Mouse (Mus musculus): ENCODE measurements around the gene Cyb5r1. TPM values are rescaled to one million over a fixed set of nuclear protein-coding genes. Genes with fewer than 3 reads are reported as not detected.
"Not testable (repeated sequence)": the region's sequence is repeated elsewhere in the genome, so short reads cannot be mapped to it uniquely, and the experiment has no call there.

The Cyb5r1 gene
- polyA plus RNA-seq, 1 experiment from 2014 or later: 36.7 TPM

- ATAC-seq (ENCODE audit: low FRiP score, low TSS enrichment): no peak
- no peak overlapping the region; the same call in 1 of the 2 replicates for H3K27ac ChIP-seq (ENCODE audit: low read depth, low read length)
- H3K4me2 ChIP-seq (replicated peaks; ENCODE audit: low read depth, low read length): no peak overlapping the region
- WGBS: 42% methylated on average over 5 of the region's 5 CpGs
- peaks cover 22% of the 10 kb centered on the region; the same call in 1 of the 2 replicates for H3K36me3 ChIP-seq (ENCODE audit: control insufficient read depth, insufficient read depth, low read length)
- no peak overlapping the region for H3K9ac ChIP-seq (ENCODE audit: low read depth, low read length)
- no peaks in the 10 kb centered on the region for H3K27me3 ChIP-seq (ENCODE audit: control insufficient read depth, insufficient read depth, low read length)
- H3K4me1 ChIP-seq (ENCODE audit: control insufficient read depth, insufficient read depth, low read length): peaks cover 38% of the 10 kb centered on the region; the same call in 1 of the 2 replicates
- H3K9me3 ChIP-seq (ENCODE audit: control insufficient read depth, low read length): no peaks in the 10 kb centered on the region
- H3K4me3 ChIP-seq (ENCODE audit: low read length): no peak overlapping the region
These were observed 14.5 kb downstream of the Cyb5r1 start for GRCm38 (mm10) chr1:134419751-134420458.

- no peak overlapping the region for H3K4me3 ChIP-seq (ENCODE audit: low read length)
- no peaks in the 10 kb centered on the region for H3K9me3 ChIP-seq (ENCODE audit: control insufficient read depth, low read length)
- no peak for ATAC-seq (ENCODE audit: low FRiP score, low TSS enrichment)
- H3K36me3 ChIP-seq (ENCODE audit: control insufficient read depth, insufficient read depth, low read length): peaks cover 63% of the 10 kb centered on the region
- peaks cover 16% of the 10 kb centered on the region; the same call in 1 of the 2 replicates for H3K4me1 ChIP-seq (ENCODE audit: control insufficient read depth, insufficient read depth, low read length)
- H3K9ac ChIP-seq (ENCODE audit: low read depth, low read length): no peak overlapping the region
- no peak overlapping the region for H3K27ac ChIP-seq (ENCODE audit: low read depth, low read length)
- H3K4me2 ChIP-seq (replicated peaks; ENCODE audit: low read depth, low read length): no peak overlapping the region
- H3K27me3 ChIP-seq (ENCODE audit: control insufficient read depth, insufficient read depth, low read length): no peaks in the 10 kb centered on the region
- 73% methylated on average over 10 of the region's 10 CpGs for WGBS
These were observed 18.6 kb downstream of the Cyb5r1 start for GRCm38 (mm10) chr1:134423911-134424310.

DNA sequence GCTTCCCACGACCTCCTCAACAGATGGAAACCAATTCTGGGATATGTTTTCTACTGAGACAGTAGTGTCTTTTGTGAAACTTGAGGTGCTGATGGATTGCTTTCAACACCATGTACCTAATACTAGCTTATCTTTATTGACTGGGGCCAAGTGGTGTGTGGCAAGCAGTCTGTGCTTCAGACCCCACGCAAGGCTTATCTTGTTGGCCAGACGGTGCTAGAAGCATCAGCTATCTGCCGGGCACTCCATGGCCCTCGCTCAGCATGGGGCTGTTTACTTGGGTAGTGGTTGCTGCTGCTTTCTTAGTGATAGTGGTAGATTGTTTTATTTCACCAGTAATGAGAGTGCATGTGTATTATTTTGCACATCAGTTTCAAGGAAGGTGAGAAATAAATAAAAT lies 20.9 kb downstream of the Cyb5r1 start:
- 87% methylated on average over 5 of the region's 5 CpGs for WGBS
- H3K4me2 ChIP-seq (replicated peaks; ENCODE audit: low read depth, low read length): no peak overlapping the region
- H3K9me3 ChIP-seq (ENCODE audit: control insufficient read depth, low read length): no peaks in the 10 kb centered on the region
- peaks cover 77% of the 10 kb centered on the region for H3K36me3 ChIP-seq (ENCODE audit: control insufficient read depth, insufficient read depth, low read length)
- H3K27ac ChIP-seq (ENCODE audit: low read depth, low read length): no peak overlapping the region
- no peaks in the 10 kb centered on the region; the same call in 1 of the 2 replicates for H3K4me1 ChIP-seq (ENCODE audit: control insufficient read depth, insufficient read depth, low read length)
- no peak overlapping the region for H3K9ac ChIP-seq (ENCODE audit: low read depth, low read length)
- no peaks in the 10 kb centered on the region for H3K27me3 ChIP-seq (ENCODE audit: control insufficient read depth, insufficient read depth, low read length)
- no peak overlapping the region for H3K4me3 ChIP-seq (ENCODE audit: low read length)
- ATAC-seq (ENCODE audit: low FRiP score, low TSS enrichment): no peak

GRCm38 (mm10) chr1:134433002-134433401 lies 27.6 kb downstream of the Cyb5r1 start:
- WGBS: 80% methylated on average over 10 of the region's 10 CpGs
- Histone ChIP-seq H3K9me3 (ENCODE audit: control insufficient read depth, low read length) (no peaks in the 10 kb centered on the region), H3K4me3 (ENCODE audit: low read length) (no peak overlapping the region), H3K27ac (ENCODE audit: low read depth, low read length) (no peak overlapping the region), H3K27me3 (ENCODE audit: control insufficient read depth, insufficient read depth, low read length) (no peaks in the 10 kb centered on the region), H3K36me3 (ENCODE audit: control insufficient read depth, insufficient read depth, low read length) (peaks cover 41% of the 10 kb centered on the region), H3K9ac (ENCODE audit: low read depth, low read length) (no peak overlapping the region), H3K4me2 (replicated peaks; ENCODE audit: low read depth, low read length) (no peak overlapping the region), H3K4me1 (ENCODE audit: control insufficient read depth, insufficient read depth, low read length) (no peaks in the 10 kb centered on the region)
- no peak for ATAC-seq (ENCODE audit: low FRiP score, low TSS enrichment)

GRCm38 (mm10) chr1:134433473-134433872 lies 28.1 kb downstream of the Cyb5r1 start:
- Histone ChIP-seq H3K27ac (ENCODE audit: low read depth, low read length) (no peak overlapping the region), H3K36me3 (ENCODE audit: control insufficient read depth, insufficient read depth, low read length) (peaks cover 36% of the 10 kb centered on the region), H3K9me3 (ENCODE audit: control insufficient read depth, low read length) (no peaks in the 10 kb centered on the region), H3K4me1 (ENCODE audit: control insufficient read depth, insufficient read depth, low read length) (no peaks in the 10 kb centered on the region), H3K4me3 (ENCODE audit: low read length) (no peak overlapping the region), H3K27me3 (ENCODE audit: control insufficient read depth, insufficient read depth, low read length) (no peaks in the 10 kb centered on the region), H3K4me2 (replicated peaks; ENCODE audit: low read depth, low read length) (no peak overlapping the region), H3K9ac (ENCODE audit: low read depth, low read length) (no peak overlapping the region)
- no peak for ATAC-seq (ENCODE audit: low FRiP score, low TSS enrichment)
- WGBS: 90% methylated on average over 4 of the region's 4 CpGs

GRCm38 (mm10) chr1:134435414-134435813 lies 30.1 kb downstream of the Cyb5r1 start:
- Histone ChIP-seq H3K36me3 (ENCODE audit: control insufficient read depth, insufficient read depth, low read length) (peaks cover 26% of the 10 kb centered on the region; the same call in 1 of the 2 replicates), H3K27me3 (ENCODE audit: control insufficient read depth, insufficient read depth, low read length) (no peaks in the 10 kb centered on the region), H3K9ac (ENCODE audit: low read depth, low read length) (no peak overlapping the region), H3K4me1 (ENCODE audit: control insufficient read depth, insufficient read depth, low read length) (no peaks in the 10 kb centered on the region), H3K4me3 (ENCODE audit: low read length) (no peak overlapping the region), H3K27ac (ENCODE audit: low read depth, low read length) (no peak overlapping the region), H3K9me3 (ENCODE audit: control insufficient read depth, low read length) (no peaks in the 10 kb centered on the region), H3K4me2 (replicated peaks; ENCODE audit: low read depth, low read length) (no peak overlapping the region)
- 34% methylated on average over 4 of the region's 4 CpGs for WGBS
- no peak for ATAC-seq (ENCODE audit: low FRiP score, low TSS enrichment)

DNA sequence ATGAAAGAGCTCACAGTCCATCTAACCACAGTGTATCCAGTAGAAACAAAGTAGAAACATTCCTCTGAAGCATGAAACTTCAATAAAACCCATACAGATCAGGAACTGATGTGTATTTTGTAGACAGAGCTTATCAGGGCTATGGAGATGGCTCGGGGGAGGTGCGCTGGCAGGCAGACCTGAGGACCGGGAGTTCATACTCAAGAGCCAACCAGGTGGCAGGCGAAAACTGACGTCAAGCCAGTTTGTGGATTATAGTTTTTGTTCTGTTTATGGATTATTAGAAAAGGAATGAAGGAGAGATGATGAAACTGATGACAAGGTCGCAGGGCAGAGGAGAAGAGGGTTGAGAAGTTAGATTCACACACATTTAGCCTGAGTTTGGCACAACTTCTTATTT lies 35.1 kb downstream of the Cyb5r1 start:
- WGBS: 91% methylated on average over 6 of the region's 6 CpGs
- Histone ChIP-seq H3K9ac (ENCODE audit: low read depth, low read length) (no peak overlapping the region), H3K4me1 (ENCODE audit: control insufficient read depth, insufficient read depth, low read length) (no peaks in the 10 kb centered on the region), H3K27me3 (ENCODE audit: control insufficient read depth, insufficient read depth, low read length) (no peaks in the 10 kb centered on the region), H3K36me3 (ENCODE audit: control insufficient read depth, insufficient read depth, low read length) (no peaks in the 10 kb centered on the region), H3K4me2 (replicated peaks; ENCODE audit: low read depth, low read length) (no peak overlapping the region), H3K27ac (ENCODE audit: low read depth, low read length) (no peak overlapping the region), H3K4me3 (ENCODE audit: low read length) (no peak overlapping the region), H3K9me3 (ENCODE audit: control insufficient read depth, low read length) (no peaks in the 10 kb centered on the region)
- ATAC-seq (ENCODE audit: low FRiP score, low TSS enrichment): no peak

DNA sequence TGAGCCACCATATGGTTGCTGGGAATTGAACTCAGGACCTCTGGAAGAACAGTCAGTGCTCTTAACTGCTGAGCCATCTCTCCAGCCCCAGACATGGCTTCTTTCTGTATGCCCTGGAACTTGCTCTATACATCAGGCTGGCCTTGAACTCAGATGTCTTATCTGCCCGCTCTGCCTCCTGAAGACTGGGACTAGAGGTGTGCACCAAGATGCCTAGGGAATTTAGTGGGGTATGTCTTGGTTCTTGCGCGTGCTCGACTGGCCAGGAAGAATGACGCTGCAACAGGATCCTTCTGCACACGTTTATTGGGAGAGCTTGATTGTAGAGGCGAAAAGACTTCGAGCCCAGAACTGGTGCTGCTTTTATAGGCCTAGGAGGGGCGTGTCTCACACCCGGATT lies 36.4 kb downstream of the Cyb5r1 start:
- H3K4me3 ChIP-seq (ENCODE audit: low read length); H3K4me1 ChIP-seq (ENCODE audit: control insufficient read depth, insufficient read depth, low read length); H3K4me2 ChIP-seq (replicated peaks; ENCODE audit: low read depth, low read length); H3K27me3 ChIP-seq (ENCODE audit: control insufficient read depth, insufficient read depth, low read length); H3K9ac ChIP-seq (ENCODE audit: low read depth, low read length); H3K27ac ChIP-seq (ENCODE audit: low read depth, low read length); H3K9me3 ChIP-seq (ENCODE audit: control insufficient read depth, low read length); H3K36me3 ChIP-seq (ENCODE audit: control insufficient read depth, insufficient read depth, low read length); ATAC-seq (ENCODE audit: low FRiP score, low TSS enrichment): not testable (repeated sequence)
- 89% methylated on average over 6 of the region's 10 CpGs for WGBS

DNA sequence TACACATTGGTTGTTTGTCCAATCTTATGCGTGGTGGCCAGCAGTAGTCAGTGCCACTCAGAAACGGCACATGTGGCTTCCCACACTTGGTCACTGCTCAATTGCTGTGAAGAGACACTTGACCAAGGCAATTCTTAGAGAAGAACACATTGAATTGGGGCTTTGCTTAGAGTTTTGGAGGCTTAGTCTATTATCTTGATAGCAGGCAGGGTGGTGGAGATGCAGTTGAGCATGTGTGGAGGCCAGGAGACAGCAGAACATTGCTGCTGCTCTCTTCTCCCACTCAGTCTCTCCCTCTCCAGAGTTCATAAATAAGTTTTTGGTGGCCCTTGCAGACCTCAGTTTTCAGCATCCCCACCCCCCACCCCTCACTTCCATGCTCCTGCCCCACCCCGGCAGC lies 37.0 kb downstream of the Cyb5r1 start:
- ATAC-seq (ENCODE audit: low FRiP score, low TSS enrichment): no peak
- no peak overlapping the region for H3K4me3 ChIP-seq (ENCODE audit: low read length)
- H3K9me3 ChIP-seq (ENCODE audit: control insufficient read depth, low read length): no peaks in the 10 kb centered on the region
- no peak overlapping the region for H3K9ac ChIP-seq (ENCODE audit: low read depth, low read length)
- H3K4me1 ChIP-seq (ENCODE audit: control insufficient read depth, insufficient read depth, low read length): no peaks in the 10 kb centered on the region
- no peaks in the 10 kb centered on the region for H3K27me3 ChIP-seq (ENCODE audit: control insufficient read depth, insufficient read depth, low read length)
- no peak overlapping the region for H3K4me2 ChIP-seq (replicated peaks; ENCODE audit: low read depth, low read length)
- WGBS: 94% methylated on average over 3 of the region's 3 CpGs
- H3K36me3 ChIP-seq (ENCODE audit: control insufficient read depth, insufficient read depth, low read length): no peaks in the 10 kb centered on the region
- no peak overlapping the region for H3K27ac ChIP-seq (ENCODE audit: low read depth, low read length)

All from kidney, embryonic 14.5 days (tissue).